Mouse (Mus musculus) intestine, postnatal 0 days (tissue): ENCODE measurements around the gene Wwox. TPM values are rescaled to one million over a fixed set of nuclear protein-coding genes. Genes with fewer than 3 reads are reported as not detected.
A peak's percentile ranks its signal among the peaks of the same experiment; 100 is the strongest.

Experiments used
- ATAC-seq: fragments of 200-750 bp; cut with Nextera tagmentation; 2 replicates; pipeline ENCODE4 v1.8.0; 2017; ENCODE audit warnings: mild to moderate bottlenecking, moderate TSS enrichment, moderate library complexity
- H3K27ac ChIP-seq: fragments of 300-500 bp; sonication (generic); 2 replicates; pipeline ENCODE4 v1.5.1; 2014; ENCODE audit warnings: mild to moderate bottlenecking, low read depth, low read length, moderate library complexity
- H3K27me3 ChIP-seq: fragments of 300-500 bp; sonication (generic); replicated peaks from 2 replicates; pipeline ENCODE4 v1.6.1; 2014; ENCODE audit warnings: low read length, mixed read lengths; ENCODE audit not compliant: control insufficient read depth, insufficient read depth
- H3K36me3 ChIP-seq: fragments of 300-500 bp; sonication (generic); 2 replicates; pipeline ENCODE4 v1.6.1; 2014; ENCODE audit warnings: mild to moderate bottlenecking, moderate library complexity; ENCODE audit not compliant: control insufficient read depth, insufficient read depth
- H3K4me1 ChIP-seq: fragments of 300-500 bp; sonication (generic); replicated peaks from 2 replicates; pipeline ENCODE4 v1.6.1; 2014; ENCODE audit warnings: antibody characterized with exemption, low read length, mixed read lengths; ENCODE audit not compliant: control insufficient read depth, insufficient read depth
- H3K4me2 ChIP-seq: fragments of 300-500 bp; sonication (generic); replicated peaks from 2 replicates; pipeline ENCODE4 v1.6.1; 2014; ENCODE audit warnings: low read depth, mild to moderate bottlenecking, moderate library complexity
- H3K4me3 ChIP-seq: fragments of 300-500 bp; sonication (generic); 2 replicates; pipeline ENCODE4 v1.5.1; 2014; ENCODE audit warnings: low read depth, low read length
- H3K9ac ChIP-seq: fragments of 300-500 bp; sonication (generic); 2 replicates; pipeline ENCODE4 v1.6.1; 2014; ENCODE audit warnings: mild to moderate bottlenecking, low read depth, low read length
- H3K9me3 ChIP-seq: fragments of 300-500 bp; sonication (generic); 2 replicates; pipeline ENCODE4 v1.6.1; 2016; ENCODE audit warnings: mixed run types; ENCODE audit not compliant: control insufficient read depth
- CTCF ChIP-seq: sonication (generic); IDR thresholded peaks from 2 replicates; pipeline ENCODE4 v1.5.1; 2016; ENCODE audit warnings: low read depth, mild to moderate bottlenecking, control low read depth, antibody characterized with exemption, moderate library complexity
- WGBS: fragments of 180-500 bp; shearing (Covaris S2); extraction: QIAGEN DNeasy Blood & Tissue Kit; methylation state at CpG from one replicate; pipeline ENCODE4 v1.1.7; 2014; 5-methylcytosine and 5-hydroxymethylcytosine counted together
- polyA plus RNA-seq: library from polyadenylated mRNA; unstranded; fragments of >200 nt; fragmentation: Nextera tagmentation; extraction: Ambion mirVana; gene quantifications from 2 replicates; pipeline ENCODE4 v1.2.1, GENCODE M21; 2015

Gene Wwox
- polyA plus RNA-seq, 1 experiment from 2014 or later: 7.1 TPM

GRCm38 (mm10) chr8:114878449-114879276, 439.2 kb downstream of the Wwox start:
- H3K4me2 ChIP-seq: no peak overlapping the region
- no peaks in the 10 kb centered on the region for H3K9me3 ChIP-seq
- no peaks in the 10 kb centered on the region for H3K27me3 ChIP-seq
- no peak for ATAC-seq
- H3K9ac ChIP-seq: no peak overlapping the region
- H3K4me1 ChIP-seq: 0 out of 2 replicates have a peak, but pooled peaks cover 3% of the 10 kb centered on the region
- no peak overlapping the region for H3K4me3 ChIP-seq
- TF ChIP-seq CTCF: no peak
- H3K36me3 ChIP-seq: no peaks in the 10 kb centered on the region
- no peak overlapping the region for H3K27ac ChIP-seq
- 84% methylated on average over 14 of the region's 14 CpGs for WGBS

GRCm38 (mm10) chr8:114879277-114879568, 439.8 kb downstream of the Wwox start:
- TF ChIP-seq CTCF: no peak
- Histone ChIP-seq H3K27me3 (no peaks in the 10 kb centered on the region), H3K4me3 (no peak overlapping the region), H3K4me1 (0 out of 2 replicates have a peak, but pooled peaks cover 3% of the 10 kb centered on the region), H3K9ac (no peak overlapping the region), H3K36me3 (no peaks in the 10 kb centered on the region), H3K9me3 (no peaks in the 10 kb centered on the region), H3K4me2 (no peak overlapping the region), H3K27ac (no peak overlapping the region)
- WGBS: 93% methylated on average over 4 of the region's 4 CpGs
- ATAC-seq: no peak

- Histone ChIP-seq H3K4me3 (no peak overlapping the region), H3K4me2 (no peak overlapping the region), H3K27ac (no peak overlapping the region), H3K4me1 (0 out of 2 replicates have a peak, but pooled peaks cover 3% of the 10 kb centered on the region), H3K9ac (no peak overlapping the region), H3K9me3 (no peaks in the 10 kb centered on the region), H3K27me3 (no peaks in the 10 kb centered on the region), H3K36me3 (no peaks in the 10 kb centered on the region)
- no peak for TF ChIP-seq CTCF
- WGBS: 68% methylated on average over 2 of the region's 2 CpGs
- ATAC-seq: no peak
These were observed 440.2 kb downstream of the Wwox start for GRCm38 (mm10) chr8:114879678-114880077.

GRCm38 (mm10) chr8:114880475-114881135, 441.1 kb downstream of the Wwox start:
- Histone ChIP-seq H3K4me1 (0 out of 2 replicates have a peak, but pooled peaks cover 3% of the 10 kb centered on the region), H3K27me3 (no peaks in the 10 kb centered on the region), H3K4me2 (no peak overlapping the region), H3K9ac (no peak overlapping the region), H3K36me3 (no peaks in the 10 kb centered on the region), H3K4me3 (no peak overlapping the region), H3K9me3 (no peaks in the 10 kb centered on the region), H3K27ac (no peak overlapping the region)
- no peak for TF ChIP-seq CTCF
- WGBS: 72% methylated on average over 8 of the region's 8 CpGs
- ATAC-seq: no peak; the same call in 1 of the 2 replicates

GRCm38 (mm10) chr8:114881891-114882401, 442.5 kb downstream of the Wwox start:
- Histone ChIP-seq H3K4me3 (no peak overlapping the region), H3K9ac (no peak overlapping the region)
- peak; percentile 45 for ATAC-seq

GRCm38 (mm10) chr8:114882504-114882903, 443.0 kb downstream of the Wwox start:
- H3K36me3 ChIP-seq: no peaks in the 10 kb centered on the region
- no peaks in the 10 kb centered on the region for H3K27me3 ChIP-seq
- H3K4me3 ChIP-seq: no peak overlapping the region
- 31% methylated on average over 4 of the region's 4 CpGs for WGBS
- no peaks in the 10 kb centered on the region for H3K4me1 ChIP-seq
- H3K4me2 ChIP-seq: no peak overlapping the region
- ATAC-seq: peak; percentile 58
- H3K9ac ChIP-seq: no peak overlapping the region
- no peak for TF ChIP-seq CTCF
- H3K27ac ChIP-seq: no peak overlapping the region
- H3K9me3 ChIP-seq: no peaks in the 10 kb centered on the region

More at GRCm38 (mm10) chr8:114881891-114882401, 442.5 kb downstream of the Wwox start:
- Histone ChIP-seq H3K27ac (no peak overlapping the region), H3K9me3 (no peaks in the 10 kb centered on the region), H3K36me3 (no peaks in the 10 kb centered on the region), H3K4me2 (no peak overlapping the region), H3K4me1 (no peaks in the 10 kb centered on the region), H3K27me3 (no peaks in the 10 kb centered on the region)
- 52% methylated on average over 5 of the region's 5 CpGs for WGBS
- TF ChIP-seq CTCF: peak; percentile 55
